Mouse (Mus musculus): ENCODE results near the gene Khdc1a.
"Not testable (repeated sequence)": the region's sequence is repeated elsewhere in the genome, so short reads cannot be mapped to it uniquely, and the experiment has no call there.

The Khdc1a gene

DNA sequence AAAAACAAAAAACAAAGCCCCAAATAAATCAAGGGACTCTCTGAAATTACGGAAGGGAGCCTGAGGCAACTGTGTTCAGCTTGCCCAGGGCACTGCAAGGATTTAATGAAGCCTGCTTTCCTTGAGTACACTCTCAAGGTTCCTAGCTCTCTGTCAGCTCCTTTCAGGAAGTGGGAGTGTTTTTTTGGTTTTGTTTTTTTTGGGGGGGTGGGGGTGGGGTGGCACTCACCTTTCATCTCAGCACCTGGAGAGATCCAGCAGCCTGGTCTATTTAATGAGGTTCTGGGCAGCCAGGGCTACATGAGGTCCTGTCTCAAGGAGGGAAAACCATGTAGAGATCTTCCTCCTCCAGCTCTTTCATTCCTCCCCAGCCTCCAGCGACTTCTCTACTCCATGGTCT, at the start of gene Khdc1a:
Khdc1a (plus strand) TSS at position 301 of the 400 bp plus-strand sequence.
- in situ Hi-C loops (cut with MboI, MseI), result loop anchor here (5.0 kb wide), 1 partner anchor 182 kb away; no protein-coding TSS in a partner anchor

DNA sequence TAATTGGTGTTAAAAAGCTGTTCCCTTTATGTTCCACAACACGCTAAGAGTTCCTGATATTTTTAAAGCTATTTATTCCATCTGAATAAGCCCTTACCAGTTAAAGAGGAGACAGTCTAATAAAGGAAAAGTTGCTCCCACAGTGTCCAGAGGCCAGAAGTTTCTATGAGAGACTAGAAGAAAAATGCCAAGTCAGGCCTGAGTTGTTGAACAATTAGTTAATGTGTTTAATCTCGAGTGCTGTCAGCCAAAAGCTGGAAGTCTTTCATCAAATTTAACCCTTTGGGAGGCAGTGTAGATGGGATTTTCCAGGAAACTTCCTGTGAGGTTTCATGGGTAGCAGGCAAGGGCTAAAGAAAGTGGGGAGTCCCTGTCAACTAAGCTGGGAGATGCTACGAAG, 49.6 kb upstream of the Khdc1a start:
- in situ Hi-C loops (cut with MboI, MseI), result no loop called here

DNA sequence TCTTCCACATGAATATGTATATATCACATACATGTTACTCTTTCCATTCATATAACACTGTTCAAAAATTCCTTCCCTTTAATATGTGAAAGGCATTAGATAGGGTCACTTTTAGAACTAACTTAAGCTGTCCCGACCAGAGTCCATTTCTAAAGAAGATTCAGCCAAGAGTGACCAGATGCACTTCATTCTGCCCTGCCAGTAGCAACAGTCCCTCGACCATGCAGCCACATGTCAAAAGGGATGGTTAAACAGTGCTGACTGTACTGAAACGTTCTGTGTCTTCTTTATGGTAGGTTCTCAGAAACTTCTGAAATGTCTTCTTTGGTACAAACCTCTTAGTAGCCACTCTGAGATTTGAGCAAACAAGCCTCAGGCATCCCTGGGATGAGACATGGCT, 47.8 kb upstream of the Khdc1a start:
- in situ Hi-C loops (cut with MboI, MseI), result no loop called here

DNA sequence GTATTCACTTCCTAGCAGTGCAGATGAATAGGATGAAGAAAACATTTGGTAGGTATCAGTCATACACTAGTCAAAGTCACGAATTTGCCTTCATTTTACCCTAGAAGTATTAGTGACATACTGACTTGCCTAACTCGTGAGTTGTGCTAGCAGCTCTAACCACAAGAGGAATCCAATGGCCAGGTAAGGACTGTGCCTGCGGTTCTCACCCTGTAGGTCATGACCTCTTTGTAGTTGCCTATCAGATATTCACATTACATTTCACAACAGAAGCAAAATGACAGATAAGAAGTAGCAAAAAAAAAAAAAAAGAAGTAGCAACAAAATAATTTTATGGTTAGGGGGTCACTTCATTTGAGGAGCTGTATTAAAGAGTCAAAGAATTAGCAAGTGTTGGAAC, 45.3 kb upstream of the Khdc1a start:
- in situ Hi-C loops (cut with MboI, MseI), result no loop called here

DNA sequence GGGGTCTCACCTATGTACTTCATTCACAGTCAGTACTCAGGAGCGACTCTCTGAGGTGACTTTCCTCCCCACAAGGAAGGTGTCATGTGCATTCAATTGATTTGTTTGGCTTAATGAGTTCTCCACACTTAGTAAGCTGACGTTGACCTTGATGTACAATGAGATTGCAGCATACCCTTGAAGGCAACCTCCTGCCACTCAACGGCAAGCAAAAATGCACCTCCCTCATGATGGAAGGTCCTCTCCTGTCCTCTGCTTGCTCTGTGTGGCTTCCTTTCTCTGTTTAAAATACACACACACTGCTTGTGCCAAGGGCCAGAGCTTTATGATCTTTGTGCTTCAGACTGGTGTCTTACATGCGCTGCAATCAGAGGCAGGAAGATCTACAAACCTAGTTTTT, 44.8 kb upstream of the Khdc1a start:
- in situ Hi-C loops (cut with MboI, MseI), result no loop called here

DNA sequence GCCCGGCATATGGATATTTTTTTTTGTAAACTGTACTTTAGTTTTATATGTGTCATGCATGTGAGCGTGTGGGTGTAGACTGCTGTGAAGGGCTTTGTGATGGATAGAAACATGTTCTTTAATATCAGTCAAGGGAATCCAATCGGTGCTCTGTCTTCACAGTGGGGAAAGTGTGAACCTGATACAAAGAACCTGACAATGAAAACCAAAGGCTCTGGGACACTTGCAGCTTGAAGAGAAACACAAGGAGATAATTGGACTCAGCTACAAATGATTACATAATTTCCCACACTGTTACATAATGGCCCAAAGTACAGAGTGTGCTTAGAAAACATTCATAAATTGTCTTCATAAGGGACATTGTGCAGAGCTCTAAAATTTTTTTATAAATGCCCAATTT, 44.0 kb upstream of the Khdc1a start:
- in situ Hi-C loops (cut with MboI, MseI), result no loop called here

DNA sequence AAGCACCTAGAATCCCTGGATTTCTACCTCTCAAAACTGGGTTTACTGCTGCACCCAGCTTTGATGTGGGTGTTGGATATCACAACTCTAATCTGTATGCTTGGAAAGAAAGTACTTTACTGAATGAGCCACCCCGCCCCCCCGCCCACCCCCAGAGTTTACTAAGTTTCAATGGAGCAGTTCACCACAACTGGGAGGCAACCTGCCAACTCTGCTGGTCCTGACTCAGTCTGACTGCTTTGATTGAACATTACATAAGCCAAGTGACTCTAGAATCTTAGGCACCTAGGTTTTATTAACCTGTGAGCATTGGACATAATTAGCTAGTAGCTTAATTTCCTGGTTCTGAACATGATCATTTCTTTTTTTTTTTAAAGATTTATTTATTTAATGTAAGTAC, 35.1 kb upstream of the Khdc1a start:
- in situ Hi-C loops (cut with MboI, MseI), result no loop called here

DNA sequence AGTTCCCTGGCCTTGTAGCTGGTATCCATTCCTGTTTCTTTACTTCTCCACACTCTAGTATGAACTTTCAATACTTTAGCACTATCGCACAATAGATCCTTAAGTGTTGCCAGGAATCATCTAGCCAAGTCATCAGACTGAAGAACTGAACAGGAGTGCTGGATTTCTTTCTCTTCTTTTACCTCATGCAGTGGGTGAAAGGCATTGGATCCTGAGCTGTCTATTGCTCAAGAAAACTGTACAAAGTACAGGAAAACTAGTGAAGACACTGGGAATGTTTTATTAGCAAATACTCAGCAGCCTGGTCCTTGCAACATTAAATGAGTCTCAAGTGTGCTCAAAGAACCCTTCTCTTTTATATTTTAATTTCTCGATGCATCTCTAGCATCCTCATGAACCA, 33.7 kb upstream of the Khdc1a start:
- in situ Hi-C loops (cut with MboI, MseI), result no loop called here

DNA sequence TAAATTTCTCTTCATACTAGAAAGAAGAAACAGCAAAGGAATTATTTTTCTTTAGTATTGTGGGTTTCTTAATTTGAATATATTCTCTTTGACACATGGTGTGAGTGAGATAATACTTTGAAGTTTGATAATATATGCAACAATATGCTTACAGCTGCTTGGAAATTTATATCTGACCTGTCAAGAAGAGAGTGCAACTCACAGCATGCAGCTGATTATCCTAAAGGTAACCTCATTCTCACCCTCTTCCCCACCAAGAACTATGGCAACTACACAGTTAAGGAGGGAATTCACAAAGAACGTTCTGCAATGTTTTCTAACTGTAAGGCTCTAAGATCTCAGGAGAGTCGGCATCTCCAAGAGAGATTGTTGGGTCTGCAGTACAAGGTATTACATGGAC, 33.1 kb upstream of the Khdc1a start:
- in situ Hi-C loops (cut with MboI, MseI), result no loop called here

DNA sequence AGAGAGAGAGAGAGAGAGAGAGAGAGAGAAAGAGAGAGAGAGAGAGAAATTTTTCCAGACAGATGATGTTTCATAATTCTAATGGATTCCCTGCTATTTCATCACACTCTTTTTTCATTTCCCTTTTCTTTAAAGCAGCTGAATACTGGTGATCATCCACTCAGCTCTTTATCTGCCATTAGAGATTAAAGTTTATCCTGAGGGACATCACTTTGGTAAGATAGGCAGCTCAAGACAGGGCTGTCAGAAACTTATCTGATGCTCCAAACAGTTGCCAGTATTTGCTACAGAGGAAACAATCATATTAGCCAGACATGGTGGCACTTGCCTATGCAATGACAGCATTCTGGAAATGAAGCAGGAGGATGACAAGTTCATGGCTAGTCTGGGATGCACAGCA, 31.2 kb upstream of the Khdc1a start:
- in situ Hi-C loops (cut with MboI, MseI), result no loop called here

DNA sequence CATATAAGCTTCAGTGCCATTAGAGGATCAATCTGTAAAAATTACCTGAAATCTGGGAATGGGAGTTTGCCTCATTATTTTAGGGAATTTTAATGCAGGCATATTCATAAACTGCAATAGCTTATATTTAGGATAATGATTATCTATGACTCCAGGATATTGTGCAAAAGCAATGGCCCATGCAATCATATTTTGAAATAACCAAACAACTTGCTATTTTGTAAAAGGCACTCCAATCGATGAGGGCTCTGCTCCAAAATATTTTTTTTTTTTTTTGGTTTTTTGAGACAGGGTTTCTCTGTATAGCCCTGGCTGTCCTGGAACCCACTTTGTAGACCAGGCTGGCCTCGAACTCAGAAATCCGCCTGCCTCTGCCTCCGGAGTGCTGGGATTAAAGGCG, 29.2 kb upstream of the Khdc1a start:
- in situ Hi-C loops (cut with MboI, MseI), result not testable (repeated sequence)

DNA sequence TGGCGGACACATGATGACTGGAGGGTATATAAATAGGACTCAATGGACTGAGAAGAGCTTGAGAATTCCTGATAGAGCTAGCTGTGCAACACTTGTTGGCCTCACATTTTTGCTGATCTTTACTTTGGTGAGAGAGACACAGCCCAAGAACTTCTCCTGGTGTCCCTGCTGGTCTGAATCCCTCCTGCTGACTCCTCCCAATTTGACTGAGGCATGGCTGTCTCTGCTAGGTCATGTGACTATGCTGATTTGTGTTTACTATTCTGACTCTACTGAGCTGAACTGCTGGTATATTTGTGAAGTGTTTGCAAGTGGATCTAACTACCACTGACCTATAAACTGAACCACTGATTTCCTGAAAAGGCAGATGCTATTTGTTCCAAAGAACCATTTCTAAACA, 27.8 kb upstream of the Khdc1a start:
- in situ Hi-C loops (cut with MboI, MseI), result no loop called here

DNA sequence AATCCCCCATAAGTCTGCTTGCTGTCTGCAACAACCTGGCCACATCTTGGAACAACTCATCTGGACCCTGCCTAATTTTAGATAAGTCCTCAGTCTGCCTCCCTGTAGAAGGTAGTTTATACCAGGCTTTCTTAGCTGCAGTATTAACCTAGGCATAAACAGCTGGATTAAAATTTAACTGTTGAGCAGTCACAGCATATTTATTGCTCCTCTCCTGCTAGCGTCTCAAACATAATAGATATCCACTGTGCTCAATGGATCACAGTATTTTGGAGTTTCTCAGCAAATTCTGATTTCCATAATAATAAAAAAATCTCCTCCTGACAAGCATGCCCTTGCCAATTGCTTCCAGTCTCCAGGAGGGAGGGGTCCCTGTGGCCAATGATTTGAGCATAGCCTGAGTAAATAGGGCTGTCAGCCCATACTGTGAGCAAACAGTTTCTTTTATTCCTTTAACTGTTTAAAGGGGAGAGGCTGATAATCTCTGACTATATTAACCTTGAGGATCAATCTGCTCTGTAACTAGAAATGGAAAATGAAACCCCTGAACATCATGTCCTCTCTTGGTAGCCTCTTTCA, 25.4 kb upstream of the Khdc1a start:
- in situ Hi-C loops (cut with MboI, MseI), result no loop called here

DNA sequence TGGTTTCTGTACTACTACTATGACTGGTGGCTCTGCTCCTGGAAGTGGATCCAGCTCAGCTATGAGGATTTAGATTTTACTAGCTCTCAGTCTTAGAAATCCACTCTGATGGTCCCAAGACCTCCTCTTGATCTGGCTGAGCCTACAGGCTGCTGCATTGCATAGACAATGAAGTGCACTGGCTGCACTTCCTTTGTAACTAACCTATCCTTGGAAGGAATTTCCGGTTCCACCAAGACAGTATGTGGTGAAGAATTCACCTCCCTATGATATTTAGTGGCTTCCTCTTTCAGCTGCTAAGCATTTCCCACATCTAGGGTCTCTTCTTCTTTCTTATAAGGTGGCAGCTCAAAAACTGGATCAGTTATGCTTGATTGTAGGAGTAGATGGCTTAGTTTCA, 24.8 kb upstream of the Khdc1a start:
- in situ Hi-C loops (cut with MboI, MseI), result no loop called here

DNA sequence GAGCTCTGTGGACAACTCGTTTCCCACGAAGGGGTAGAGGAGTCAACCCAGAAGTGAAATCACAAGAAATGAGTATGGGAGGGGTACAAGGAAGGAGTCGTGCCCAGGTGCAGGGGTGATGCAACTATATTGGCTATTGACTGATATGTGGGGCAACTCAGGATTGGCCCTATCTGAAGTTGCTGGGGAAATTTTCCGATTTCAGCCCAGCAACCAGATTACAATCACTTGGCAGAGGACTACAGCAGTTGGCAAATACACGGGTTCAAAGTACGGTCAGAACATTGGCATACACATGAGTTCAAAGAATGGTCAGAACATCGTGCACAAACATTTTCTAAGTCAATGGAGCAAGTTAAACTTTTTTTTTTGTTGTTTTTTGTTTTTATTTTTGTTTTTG, 22.7 kb upstream of the Khdc1a start:
- in situ Hi-C loops (cut with MboI, MseI), result no loop called here

DNA sequence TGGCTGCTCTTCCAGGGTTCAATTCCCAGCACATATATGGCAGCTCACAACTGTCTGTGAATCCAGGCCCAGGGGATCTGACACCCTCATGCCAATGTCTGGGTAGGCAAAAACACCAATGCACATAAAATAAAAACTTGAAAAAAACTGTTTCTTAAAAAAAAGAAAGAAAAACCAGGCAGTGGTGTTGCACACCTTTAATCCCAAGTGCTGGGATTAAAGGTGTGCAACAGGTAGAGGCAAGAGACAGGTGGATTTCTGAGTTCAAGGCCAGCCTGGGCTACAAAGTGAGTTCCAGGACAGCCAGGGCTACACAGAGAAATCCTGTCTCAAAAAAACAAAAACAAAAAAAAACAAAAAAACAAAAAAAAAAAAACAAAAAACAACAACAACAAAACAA, 18.3 kb upstream of the Khdc1a start:
- in situ Hi-C loops (cut with MboI, MseI), result not testable (repeated sequence)

DNA sequence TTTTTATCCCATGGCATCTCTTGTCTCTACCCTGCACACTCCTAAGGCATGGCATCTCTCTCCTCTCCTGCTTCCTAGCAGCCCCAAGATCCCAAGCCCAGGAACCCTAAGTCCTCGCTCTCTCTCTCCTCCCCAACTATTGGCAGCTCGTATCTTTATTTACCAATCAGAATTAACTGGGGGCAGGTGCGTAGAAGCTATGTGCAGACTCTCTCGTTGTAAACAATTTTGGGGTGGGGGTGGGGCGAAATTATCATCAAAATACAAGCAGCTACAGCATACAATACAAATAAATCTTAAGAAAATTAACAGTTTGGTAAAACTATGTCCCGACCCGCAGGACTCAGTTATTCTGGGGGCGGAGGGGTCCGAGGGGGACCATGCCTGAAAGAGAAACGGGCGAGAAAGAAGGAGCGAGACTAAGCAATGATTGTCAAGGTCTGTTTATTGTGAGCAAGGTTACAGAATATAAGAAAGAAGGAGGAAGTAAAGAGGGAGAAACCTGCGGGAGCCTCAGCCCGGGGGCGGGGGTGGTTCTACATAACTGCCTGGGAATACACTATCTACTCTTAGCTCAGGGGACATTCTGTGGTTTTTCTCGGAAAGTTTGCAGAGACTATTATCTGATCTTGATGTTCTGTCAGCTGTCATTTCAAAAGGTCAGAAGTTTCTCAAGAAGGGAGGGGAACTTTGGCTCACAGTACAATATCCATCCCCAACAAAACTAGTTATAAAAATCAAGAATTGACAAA, 16.0 kb upstream of the Khdc1a start:
- in situ Hi-C loops (cut with MboI, MseI), result no loop called here

DNA sequence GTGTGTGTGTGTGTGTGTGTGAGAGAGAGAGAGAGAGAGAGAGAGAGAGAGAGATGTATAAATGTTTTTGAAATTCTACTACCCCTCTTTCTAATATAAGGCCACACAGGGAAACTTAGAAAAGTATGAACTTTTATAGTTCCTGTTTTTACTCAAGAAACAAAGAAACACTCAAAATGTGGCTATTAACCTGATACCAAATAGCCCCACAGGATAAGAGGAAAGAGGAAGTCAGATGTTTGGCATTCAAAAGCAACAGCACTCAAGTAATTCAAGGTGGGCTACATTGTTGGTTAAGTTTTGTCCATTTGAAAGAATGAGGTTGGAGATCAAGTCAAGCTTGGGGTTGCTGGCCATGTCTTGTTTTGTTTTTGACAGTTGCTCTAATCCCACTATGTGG, 13.6 kb upstream of the Khdc1a start:
- in situ Hi-C loops (cut with MboI, MseI), result loop anchor here (5.0 kb wide), 1 partner anchor 59 kb away; no protein-coding TSS in a partner anchor

DNA sequence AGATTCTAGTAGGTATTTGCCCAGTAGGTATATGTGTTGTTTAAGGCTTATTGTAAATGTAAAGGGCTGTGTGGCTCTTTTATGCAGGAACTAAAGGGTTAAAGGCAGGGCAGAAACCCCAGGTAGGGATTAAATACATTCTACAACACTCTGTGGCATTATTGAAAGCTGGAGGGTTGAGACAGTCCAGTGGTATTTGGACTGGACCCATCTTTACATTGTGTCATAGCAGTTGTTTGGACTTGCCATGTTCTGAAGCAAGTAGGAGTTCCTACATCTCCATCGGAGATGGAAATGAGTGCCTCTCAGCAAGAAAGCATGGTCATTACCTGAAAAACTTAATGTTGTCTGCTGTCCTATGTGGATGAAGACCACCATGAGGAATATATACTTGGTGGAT, 8.7 kb upstream of the Khdc1a start:
- in situ Hi-C loops (cut with MboI, MseI), result no loop called here

DNA sequence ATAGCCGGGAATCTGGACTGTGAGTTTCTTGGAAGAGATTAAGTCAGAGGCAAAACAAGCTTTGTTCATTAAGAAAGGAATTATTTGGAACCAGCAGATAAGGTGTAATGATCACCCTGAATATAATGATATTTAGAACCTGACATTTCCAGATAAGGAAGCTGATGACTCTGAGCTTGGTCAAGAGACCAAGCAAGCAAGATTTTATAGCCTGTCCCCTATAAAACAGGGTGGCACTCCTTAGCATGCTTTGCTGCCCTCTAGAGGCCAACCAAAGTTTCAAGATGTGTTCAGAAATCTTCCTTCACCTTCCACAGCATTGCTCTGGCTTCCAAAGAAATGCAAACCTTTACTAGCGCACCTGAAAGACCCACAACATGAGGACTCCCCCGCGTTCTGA, 5.2 kb upstream of the Khdc1a start:
- in situ Hi-C loops (cut with MboI, MseI), result no loop called here

DNA sequence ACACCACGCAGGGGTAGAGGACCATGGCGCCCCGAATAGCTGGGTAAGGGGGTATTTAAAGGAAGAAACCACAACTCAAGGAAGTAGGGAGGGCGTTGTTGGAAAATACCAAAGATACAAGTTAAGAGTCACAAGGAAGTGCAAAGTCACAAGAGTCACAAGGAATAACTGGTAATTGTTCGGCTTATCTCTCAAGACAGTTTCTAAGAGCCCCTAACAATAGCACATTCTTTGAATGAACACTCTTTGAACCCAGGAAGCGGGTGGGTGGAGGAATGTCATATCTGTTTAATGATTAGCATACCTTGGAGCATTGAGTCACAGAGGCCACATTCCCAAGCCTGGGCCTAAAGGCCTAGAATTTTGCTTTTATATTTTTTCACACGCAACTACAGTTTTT, 4.7 kb upstream of the Khdc1a start:
- in situ Hi-C loops (cut with MboI, MseI), result loop anchor here (5.0 kb wide), 1 partner anchor 177 kb away; no protein-coding TSS in a partner anchor

DNA sequence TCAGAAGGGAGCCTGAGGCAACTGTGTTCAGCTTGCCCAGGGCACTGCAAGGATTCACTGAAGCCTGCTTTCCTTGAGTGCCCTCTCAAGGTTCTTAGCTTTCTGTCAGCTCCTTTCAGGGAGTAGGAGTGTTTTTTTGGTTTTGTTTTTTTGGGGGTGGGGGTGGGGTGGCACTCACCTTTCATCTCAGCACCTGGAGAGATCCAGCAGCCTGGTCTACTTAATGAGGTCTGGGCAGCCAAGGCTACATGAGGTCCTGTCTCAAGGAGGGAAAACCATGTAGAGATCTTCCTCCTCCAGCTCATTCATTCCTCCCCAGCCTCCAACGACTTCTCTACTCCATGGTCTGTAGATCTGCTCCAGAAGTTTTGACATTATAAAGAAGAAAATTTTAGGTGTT, 18.6 kb downstream of the Khdc1a start, which contains the start of gene Khdc1c:
Khdc1c (plus strand) TSS at position 301 of the 400 bp plus-strand sequence.
- in situ Hi-C loops (cut with MboI, MseI), result not testable (repeated sequence)

DNA sequence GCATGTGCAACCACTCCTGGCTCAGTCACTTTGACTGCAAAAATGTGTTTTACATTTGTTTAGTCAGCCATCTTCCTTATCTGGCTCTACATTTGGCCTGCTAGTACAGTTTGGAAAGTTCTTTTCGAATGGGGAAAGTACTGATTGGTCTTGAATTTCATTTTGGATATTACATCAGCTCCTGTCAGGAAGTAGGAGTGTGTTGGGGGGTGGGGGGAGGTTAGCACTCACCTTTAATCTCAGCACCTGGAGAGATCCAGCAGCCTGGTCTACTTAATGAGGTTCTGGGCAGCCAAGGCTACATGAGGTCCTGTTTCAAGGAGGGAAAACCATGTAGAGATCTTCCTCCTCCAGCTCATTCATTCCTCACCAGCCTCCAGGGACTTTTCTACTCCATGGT, 33.8 kb downstream of the Khdc1a start, which contains the start of gene Khdc1b:
Khdc1b (plus strand) TSS at position 301 of the 400 bp plus-strand sequence.
- in situ Hi-C loops (cut with MboI, MseI), result no loop called here
